ENCODE assay signal across 8 mouse cellular contexts in genomic region chr3:97609201-97609844, GRCm38 (mm10). TPM values are rescaled to one million over a fixed set of nuclear protein-coding genes. Genes with fewer than 3 reads are reported as not detected.
A peak's percentile ranks its signal among the peaks of the same experiment; 100 is the strongest.
DNase-seq lines count a peak whose midpoint lies in the region; ATAC-seq and TF ChIP-seq lines count a peak whose summit lies in the region.

No protein-coding gene starts in this region.

- no peaks in the 10 kb centered on the region for H3K36me3 ChIP-seq in forebrain, embryonic 16.5 days (ENCODE audit: control insufficient read depth, insufficient read depth)
- H3K36me3 ChIP-seq in lung, postnatal 0 days (ENCODE audit: insufficient read depth, low read length), result no peaks in the 10 kb centered on the region

- TF ChIP-seq CTCF in lung, postnatal 0 days (IDR thresholded peaks at IDR 0.05), result peak; percentile 62

- H3K4me2 ChIP-seq in forebrain, embryonic 16.5 days (ENCODE audit: low read length), result peak overlapping the region; percentile 50
- peak overlapping the region; percentile 71 for H3K4me2 ChIP-seq in lung, postnatal 0 days (replicated peaks; ENCODE audit: low read depth, low read length)

- no peaks in the 10 kb centered on the region; the same call in 1 of the 2 replicates for H3K27me3 ChIP-seq in forebrain, embryonic 16.5 days (replicated peaks; ENCODE audit: control insufficient read depth, insufficient read depth, low read length)
- H3K27me3 ChIP-seq in lung, postnatal 0 days (replicated peaks; ENCODE audit: insufficient read depth, low read length), result no peaks in the 10 kb centered on the region

- H3K27ac ChIP-seq in forebrain, embryonic 16.5 days (ENCODE audit: low read length), result no peak overlapping the region
- peak overlapping the region; percentile 87 for H3K27ac ChIP-seq in lung, postnatal 0 days (ENCODE audit: low read length)

- peak overlapping the region; percentile 88; the same call in 1 of the 2 replicates for H3K9ac ChIP-seq in forebrain, embryonic 16.5 days (replicated peaks; ENCODE audit: low read depth, low read length)
- H3K9ac ChIP-seq in lung, postnatal 0 days (replicated peaks; ENCODE audit: low read depth), result peak overlapping the region; percentile 69

- peak; percentile 38 to 63 for DNase-seq in heart, adult 18-20 months
- no peak for DNase-seq in heart, adult 11 months
- DNase-seq in c-Kit-positive CD71-positive TER-119-negative erythroid progenitor cells, embryonic 14.5 days (ENCODE audit: low read depth), result peak; percentile 65
- peak; percentile 52 for DNase-seq in kidney, adult 18-20 months
- peak; percentile 29 for DNase-seq in lung, postnatal 0 days (ENCODE audit: low spot score)
- peak; percentile 61 for DNase-seq in spleen, adult 12 weeks (ENCODE audit: low spot score)
- DNase-seq in left cerebral cortex, adult 18-20 months (ENCODE audit: low spot score in 2 of 2), result no peak

- 3% methylated on average over 20 of the region's 20 CpGs for WGBS in forebrain, embryonic 16.5 days
- WGBS in lung, postnatal 0 days, result 4% methylated on average over 20 of the region's 20 CpGs

- peak overlapping the region; percentile 69 for H3K4me3 ChIP-seq in forebrain, embryonic 16.5 days (replicated peaks; ENCODE audit: low read length)
- peak overlapping the region; percentile 92 for H3K4me3 ChIP-seq in lung, postnatal 0 days (ENCODE audit: low read depth, low read length)

- H3K4me1 ChIP-seq in forebrain, embryonic 16.5 days (replicated peaks; ENCODE audit: control insufficient read depth, insufficient read depth, low read length), result peaks cover 4% of the 10 kb centered on the region
- H3K4me1 ChIP-seq in lung, postnatal 0 days (ENCODE audit: insufficient read depth, low read depth, low read length), result no peaks in the 10 kb centered on the region

- TF ChIP-seq EP300 in lung, postnatal 0 days (IDR thresholded peaks at IDR 0.05), result no peak

- no peak for ATAC-seq in forebrain, embryonic 16.5 days
- ATAC-seq in lung, postnatal 0 days, result peak; percentile 15; the same call in 1 of the 2 replicates

- H3K9me3 ChIP-seq in forebrain, embryonic 16.5 days (ENCODE audit: control insufficient read depth, low read length), result no peaks in the 10 kb centered on the region
- no peaks in the 10 kb centered on the region for H3K9me3 ChIP-seq in lung, postnatal 0 days (ENCODE audit: low read length)

RNA-seq across cellular contexts. Expression of gene Chd1l, which starts 0.7 kb away (rescaled TPM):
- 10 to 100 TPM; 11.1 to 11.6 TPM for total RNA-seq in heart, adult 18-20 months (2021)
- polyA plus RNA-seq in forebrain, embryonic 16.5 days (2015; fragmentation: Nextera tagmentation; extraction: Ambion mirVana), result 6.0 and 6.8 TPM in 2 replicates
- 9.5 and 9.6 TPM in 2 replicates for polyA plus RNA-seq in lung, postnatal 0 days (2015; fragmentation: Nextera tagmentation; extraction: Ambion mirVana)
- total RNA-seq in left cerebral cortex, adult 18-20 months (2021), result 1 to 10 TPM; 8.2 to 8.9 TPM

RNA-seq across cellular contexts. Expression of gene Fmo5, which starts 19.3 kb away (rescaled TPM):
- total RNA-seq in heart, adult 18-20 months (2021), result 10 to 100 TPM; 12.6 to 16.0 TPM
- polyA plus RNA-seq in forebrain, embryonic 16.5 days (2015; fragmentation: Nextera tagmentation; extraction: Ambion mirVana), result 0.48 and 0.99 TPM in 2 replicates
- 6.1 and 6.5 TPM in 2 replicates for polyA plus RNA-seq in lung, postnatal 0 days (2015; fragmentation: Nextera tagmentation; extraction: Ambion mirVana)
- total RNA-seq in left cerebral cortex, adult 18-20 months (2021), result 1 to 10 TPM; 4.5 to 4.8 TPM

RNA-seq across cellular contexts. Expression of gene Prkab2, which starts 48.7 kb away (rescaled TPM):
- 10 to 100 TPM; 25.5 to 33.5 TPM for total RNA-seq in heart, adult 18-20 months (2021)
- polyA plus RNA-seq in forebrain, embryonic 16.5 days (2015; fragmentation: Nextera tagmentation; extraction: Ambion mirVana), result 11.0 and 13.3 TPM in 2 replicates
- 3.1 and 3.7 TPM in 2 replicates for polyA plus RNA-seq in lung, postnatal 0 days (2015; fragmentation: Nextera tagmentation; extraction: Ambion mirVana)
- total RNA-seq in left cerebral cortex, adult 18-20 months (2021), result 10 to 100 TPM; 30.5 to 30.9 TPM

Comparison
In these comparisons a context has a peak if more than half of its experiments do, and no peak if none do; other contexts are left out.
1. DNase-seq: peak in heart, adult 18-20 months (2 of 2), c-Kit-positive CD71-positive TER-119-negative erythroid progenitor cells, embryonic 14.5 days (single experiment), kidney, adult 18-20 months (single experiment), lung, postnatal 0 days (single experiment) and spleen, adult 12 weeks (single experiment); none in heart, adult 11 months (single experiment) and left cerebral cortex, adult 18-20 months (0 of 2).